In genomic region chr15:56832666-56833065, GRCm38 (mm10) we compare ENCODE assay signal across 17 mouse cellular contexts.
A peak's percentile ranks its signal among the peaks of the same experiment; 100 is the strongest.
DNase-seq lines count a peak whose midpoint lies in the region.
"Had no signal": no experiment of that assay in that cellular context is flagged by ENCODE, and none has a peak within 500 bp of the region (broad histone marks: within the 10 kb centered on the region; RNA-seq: fewer than 3 reads in every experiment).

No protein-coding gene starts in this region.

- DNase-seq in 3T3-L1 (ENCODE audit: low read depth, low spot score) (peak; percentile 72), R1 (ENCODE audit: low read depth, low spot score) (peak; percentile 26), adipocyte (ENCODE audit: low spot score) (no peak)
- DNase-seq in Muller cell, postnatal 12 days (ENCODE audit: inconsistent ontology term): peak; percentile 55
- DNase-seq in cerebellum, postnatal 14 days: no peak
- no peak for DNase-seq in adrenal gland, adult 8-10 months
- DNase-seq: adrenal gland, postnatal 14 days; B cell, adult 2 months; cerebellum, adult 11-12 months; cerebellum, adult 8-10 months; cerebellum, postnatal 10 days; forebrain, postnatal 0 days; gastrocnemius, adult 2 months; gastrocnemius, postnatal 25 days; heart, adult 2 months; heart, postnatal 14 days; kidney, adult 2 months had no signal

Comparison
In these comparisons a context has a peak if more than half of its experiments do, and no peak if none do; other contexts are left out.
1. DNase-seq: peak in 3T3-L1 (single experiment), Muller cell, postnatal 12 days (single experiment) and R1 (single experiment); none in cerebellum, postnatal 14 days (0 of 2), adipocyte (single experiment) and adrenal gland, adult 8-10 months (single experiment).